Mouse (Mus musculus) forebrain, embryonic 15.5 days (tissue): ENCODE measurements around the gene Bcl2l14. TPM values are rescaled to one million over a fixed set of nuclear protein-coding genes. Genes with fewer than 3 reads are reported as not detected.

Experiments used
- ATAC-seq: fragments of 200-750 bp; cut with Nextera tagmentation; replicated peaks from 2 replicates; pipeline ENCODE4 v1.8.0; 2017; ENCODE audit warnings: mild to moderate bottlenecking, moderate TSS enrichment, moderate library complexity
- H3K27ac ChIP-seq: fragments of 300-500 bp; sonication (generic); replicated peaks from 2 replicates; pipeline ENCODE4 v1.5.1; 2015; ENCODE audit warnings: mild to moderate bottlenecking, inconsistent platforms
- H3K27me3 ChIP-seq: fragments of 300-500 bp; sonication (generic); 2 replicates; pipeline ENCODE4 v1.6.1; 2015; ENCODE audit warnings: inconsistent platforms
- H3K36me3 ChIP-seq: fragments of 300-500 bp; sonication (generic); 2 replicates; pipeline ENCODE4 v1.6.1; 2015; ENCODE audit warnings: mild to moderate bottlenecking, inconsistent platforms
- H3K4me1 ChIP-seq: fragments of 300-500 bp; sonication (generic); 2 replicates; pipeline ENCODE4 v1.6.1; 2015; ENCODE audit warnings: inconsistent platforms
- H3K4me2 ChIP-seq: fragments of 300-500 bp; sonication (generic); replicated peaks from 2 replicates; pipeline ENCODE4 v1.6.1; 2015; ENCODE audit warnings: mild to moderate bottlenecking, inconsistent platforms
- H3K4me3 ChIP-seq: fragments of 300-500 bp; sonication (generic); 2 replicates; pipeline ENCODE4 v1.5.1; 2015; ENCODE audit warnings: mild to moderate bottlenecking, inconsistent platforms
- H3K9ac ChIP-seq: fragments of 300-500 bp; sonication (generic); replicated peaks from 2 replicates; pipeline ENCODE4 v1.6.1; 2015; ENCODE audit warnings: mild to moderate bottlenecking, inconsistent platforms
- H3K9me3 ChIP-seq: fragments of 300-500 bp; sonication (generic); 2 replicates; pipeline ENCODE4 v1.6.1; 2016; ENCODE audit warnings: inconsistent platforms
- WGBS: fragments of 180-500 bp; shearing (Covaris S2); methylation state at CpG from one replicate; pipeline ENCODE4 v1.1.7; 2015; ENCODE audit warnings: mixed read lengths; 5-methylcytosine and 5-hydroxymethylcytosine counted together
- polyA plus RNA-seq: library from polyadenylated mRNA; unstranded; fragments of >200 nt; fragmentation: Nextera tagmentation; extraction: Ambion mirVana; gene quantifications from 2 replicates; pipeline ENCODE4 v1.2.1, GENCODE M21; 2015

Bcl2l14 gene
- polyA plus RNA-seq, 1 experiment from 2014 or later: not detected

DNA sequence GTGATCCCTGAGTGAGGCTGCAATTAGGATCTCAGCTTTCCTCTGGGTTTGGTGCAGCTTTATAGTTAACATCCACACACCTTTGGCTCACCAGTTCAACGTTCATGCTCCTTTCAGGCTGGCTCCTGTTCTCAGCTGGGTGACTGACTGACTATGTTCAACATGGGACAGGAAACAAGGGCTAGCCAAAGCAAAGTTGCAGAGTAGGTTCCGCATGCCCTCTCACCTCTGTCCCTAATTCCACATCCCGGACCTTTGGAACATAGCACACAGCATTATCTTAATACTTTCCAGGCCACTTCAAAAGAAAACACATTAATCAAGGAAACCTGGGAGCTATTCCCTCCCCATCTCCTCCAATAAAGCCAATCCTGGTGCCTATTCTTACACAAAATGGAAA is 18.3 kb upstream of the Bcl2l14 start:
- Histone ChIP-seq H3K27me3 (no peaks in the 10 kb centered on the region), H3K27ac (no peak overlapping the region), H3K9ac (no peak overlapping the region), H3K4me1 (no peaks in the 10 kb centered on the region), H3K4me2 (no peak overlapping the region), H3K4me3 (no peak overlapping the region), H3K9me3 (no peaks in the 10 kb centered on the region), H3K36me3 (no peaks in the 10 kb centered on the region)
- no peak for ATAC-seq
- WGBS: 87% methylated on average over 3 of the region's 3 CpGs

GRCm38 (mm10) chr6:134381462-134381861 is 14.7 kb upstream of the Bcl2l14 start:
- Histone ChIP-seq H3K4me1 (no peaks in the 10 kb centered on the region), H3K4me2 (no peak overlapping the region), H3K9ac (no peak overlapping the region), H3K27me3 (no peaks in the 10 kb centered on the region), H3K36me3 (no peaks in the 10 kb centered on the region), H3K27ac (no peak overlapping the region), H3K9me3 (no peaks in the 10 kb centered on the region), H3K4me3 (no peak overlapping the region)
- WGBS: 83% methylated on average over 6 of the region's 6 CpGs
- ATAC-seq: no peak

GRCm38 (mm10) chr6:134385931-134386330 is 10.2 kb upstream of the Bcl2l14 start:
- Histone ChIP-seq H3K4me3 (no peak overlapping the region), H3K4me2 (no peak overlapping the region), H3K9me3 (no peaks in the 10 kb centered on the region), H3K36me3 (no peaks in the 10 kb centered on the region), H3K27ac (no peak overlapping the region), H3K27me3 (no peaks in the 10 kb centered on the region), H3K4me1 (no peaks in the 10 kb centered on the region), H3K9ac (no peak overlapping the region)
- ATAC-seq: no peak
- WGBS: 90% methylated on average over 6 of the region's 6 CpGs

DNA sequence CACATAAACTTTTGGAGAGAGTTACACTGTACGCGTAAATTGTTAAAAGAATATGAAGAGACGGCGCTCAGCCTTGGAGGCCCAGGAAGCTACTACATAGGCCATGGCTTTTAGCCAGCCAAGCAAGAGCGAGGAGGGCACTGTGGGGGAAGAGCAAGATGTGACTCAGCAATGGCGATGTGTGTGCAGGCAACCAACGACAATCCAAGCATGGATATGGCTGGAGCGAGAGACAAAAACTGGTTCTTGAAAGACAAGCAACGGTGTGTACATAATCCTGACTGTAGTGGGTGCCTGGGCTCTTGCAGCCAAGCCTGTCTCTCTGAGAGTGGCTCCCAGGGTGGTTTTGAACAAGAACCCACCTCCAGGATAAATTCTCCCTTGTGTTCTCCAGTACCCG is 8.7 kb upstream of the Bcl2l14 start:
- no peak overlapping the region for H3K4me3 ChIP-seq
- ATAC-seq: no peak
- WGBS: 80% methylated on average over 10 of the region's 10 CpGs
- no peaks in the 10 kb centered on the region for H3K4me1 ChIP-seq
- no peaks in the 10 kb centered on the region for H3K9me3 ChIP-seq
- H3K4me2 ChIP-seq: no peak overlapping the region
- no peak overlapping the region for H3K27ac ChIP-seq
- no peak overlapping the region for H3K9ac ChIP-seq
- no peaks in the 10 kb centered on the region for H3K36me3 ChIP-seq
- H3K27me3 ChIP-seq: no peaks in the 10 kb centered on the region

GRCm38 (mm10) chr6:134388424-134389110 is 7.6 kb upstream of the Bcl2l14 start:
- Histone ChIP-seq H3K4me3 (no peak overlapping the region), H3K4me1 (no peaks in the 10 kb centered on the region), H3K4me2 (no peak overlapping the region), H3K36me3 (no peaks in the 10 kb centered on the region), H3K9ac (no peak overlapping the region), H3K27ac (no peak overlapping the region), H3K9me3 (no peaks in the 10 kb centered on the region), H3K27me3 (no peaks in the 10 kb centered on the region)
- 64% methylated on average over 24 of the region's 24 CpGs for WGBS
- peak; percentile 60 for ATAC-seq

DNA sequence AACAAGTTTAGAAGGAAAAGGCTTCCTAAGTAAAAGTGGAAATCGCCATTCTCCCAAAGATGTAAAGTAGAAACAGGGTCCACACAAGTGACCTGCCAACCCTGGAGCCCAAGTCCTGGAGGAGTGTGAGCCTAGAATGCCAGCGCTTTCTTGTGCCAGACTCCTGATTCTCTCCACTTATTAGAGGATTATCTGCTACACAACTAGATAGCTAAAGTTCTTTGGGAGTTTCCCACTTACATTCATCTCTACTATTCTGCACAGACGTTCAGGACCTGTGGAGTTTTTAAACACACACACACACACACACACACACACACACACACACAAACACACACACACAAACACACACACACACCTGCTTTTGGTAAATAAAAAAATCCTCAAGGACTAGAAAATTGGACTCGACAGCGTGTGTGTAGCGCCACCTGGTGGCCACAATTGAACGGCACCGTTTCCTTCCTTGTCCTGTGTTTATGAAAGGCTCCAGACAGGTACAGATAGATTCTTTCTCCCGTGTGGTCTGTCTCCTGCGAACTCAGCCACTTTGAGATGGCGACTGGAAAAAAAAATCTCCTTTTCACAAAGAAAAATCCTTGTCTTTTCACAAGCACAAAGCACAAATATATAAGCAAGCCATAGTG is 6.7 kb upstream of the Bcl2l14 start:
- H3K27ac ChIP-seq: no peak overlapping the region

DNA sequence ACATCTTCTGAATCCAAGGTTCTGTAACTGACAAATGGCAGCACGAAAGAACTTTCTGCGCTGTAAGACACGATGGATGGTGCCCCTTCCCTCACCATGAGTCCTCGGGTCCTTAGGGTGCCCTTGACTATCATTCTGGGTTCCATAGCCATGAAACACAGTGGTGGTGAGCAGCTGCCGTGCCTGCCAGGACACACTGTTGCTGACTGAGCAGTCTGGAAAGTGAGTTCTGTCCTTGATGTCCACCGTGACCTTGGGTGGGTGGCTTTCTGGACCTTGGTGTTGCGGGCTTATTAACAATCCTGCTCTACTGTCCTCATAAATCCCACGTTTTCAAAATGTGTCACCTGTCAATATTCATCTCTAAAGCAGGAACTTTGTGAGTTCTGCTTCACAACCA is 6.2 kb upstream of the Bcl2l14 start:
- ATAC-seq: no peak
- Histone ChIP-seq H3K9ac (no peak overlapping the region), H3K4me3 (no peak overlapping the region), H3K27me3 (no peaks in the 10 kb centered on the region), H3K4me2 (no peak overlapping the region), H3K9me3 (no peaks in the 10 kb centered on the region), H3K27ac (no peak overlapping the region), H3K4me1 (no peaks in the 10 kb centered on the region), H3K36me3 (no peaks in the 10 kb centered on the region)
- 73% methylated on average over 8 of the region's 8 CpGs for WGBS

More for the DNA sequence above, 6.7 kb upstream of the Bcl2l14 start:
- H3K27me3 ChIP-seq: no peaks in the 10 kb centered on the region
- peak; percentile 53 for ATAC-seq
- no peaks in the 10 kb centered on the region for H3K9me3 ChIP-seq
- H3K9ac ChIP-seq: no peak overlapping the region
- no peak overlapping the region for H3K4me2 ChIP-seq
- no peak overlapping the region for H3K4me3 ChIP-seq
- no peaks in the 10 kb centered on the region for H3K36me3 ChIP-seq
- WGBS: 19% methylated on average over 11 of the region's 11 CpGs
- H3K4me1 ChIP-seq: no peaks in the 10 kb centered on the region

DNA sequence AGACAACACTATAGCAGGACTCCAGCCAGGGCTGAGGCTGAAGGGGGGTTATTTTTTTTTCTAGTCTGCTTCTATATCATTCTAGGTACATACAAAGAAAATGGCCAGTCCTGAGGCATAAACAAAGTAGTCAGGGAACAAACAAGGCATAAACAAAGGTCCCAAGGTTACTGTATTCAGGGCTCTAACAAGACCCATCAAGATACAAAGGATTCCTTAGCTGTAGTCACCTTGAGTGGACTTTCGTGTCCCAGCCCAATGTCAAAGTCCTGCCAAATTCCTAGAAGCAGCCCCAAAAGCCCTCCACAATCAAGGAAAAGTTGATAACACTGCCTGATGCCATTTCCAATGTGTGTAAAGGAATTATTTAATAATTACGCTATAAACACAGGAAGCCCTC is 5.3 kb upstream of the Bcl2l14 start:
- Histone ChIP-seq H3K27me3 (no peaks in the 10 kb centered on the region), H3K4me1 (no peaks in the 10 kb centered on the region), H3K36me3 (no peaks in the 10 kb centered on the region), H3K27ac (no peak overlapping the region), H3K9me3 (no peaks in the 10 kb centered on the region), H3K4me3 (no peak overlapping the region), H3K9ac (no peak overlapping the region), H3K4me2 (no peak overlapping the region)
- 78% methylated on average over 2 of the region's 2 CpGs for WGBS
- no peak for ATAC-seq

- no peak overlapping the region for H3K4me2 ChIP-seq
- no peaks in the 10 kb centered on the region for H3K36me3 ChIP-seq
- no peaks in the 10 kb centered on the region for H3K4me1 ChIP-seq
- ATAC-seq: no peak
- no peaks in the 10 kb centered on the region for H3K27me3 ChIP-seq
- 43% methylated on average over 16 of the region's 16 CpGs for WGBS
- H3K27ac ChIP-seq: no peak overlapping the region
- H3K9me3 ChIP-seq: no peaks in the 10 kb centered on the region
- H3K4me3 ChIP-seq: no peak overlapping the region
- H3K9ac ChIP-seq: no peak overlapping the region
Measured at GRCm38 (mm10) chr6:134402914-134403683, 7.0 kb downstream of the Bcl2l14 start.

GRCm38 (mm10) chr6:134403684-134404070 is 7.6 kb downstream of the Bcl2l14 start:
- H3K27me3 ChIP-seq: no peaks in the 10 kb centered on the region
- H3K4me1 ChIP-seq: no peaks in the 10 kb centered on the region
- H3K9ac ChIP-seq: no peak overlapping the region
- WGBS: 90% methylated on average over 9 of the region's 9 CpGs
- H3K36me3 ChIP-seq: no peaks in the 10 kb centered on the region
- H3K9me3 ChIP-seq: no peaks in the 10 kb centered on the region
- H3K27ac ChIP-seq: no peak overlapping the region
- ATAC-seq: no peak
- no peak overlapping the region for H3K4me3 ChIP-seq
- H3K4me2 ChIP-seq: no peak overlapping the region

GRCm38 (mm10) chr6:134407226-134407625 is 11.1 kb downstream of the Bcl2l14 start:
- Histone ChIP-seq H3K4me1 (no peaks in the 10 kb centered on the region), H3K27ac (no peak overlapping the region), H3K9me3 (no peaks in the 10 kb centered on the region), H3K4me3 (no peak overlapping the region), H3K27me3 (no peaks in the 10 kb centered on the region), H3K36me3 (no peaks in the 10 kb centered on the region), H3K9ac (no peak overlapping the region), H3K4me2 (no peak overlapping the region)
- ATAC-seq: no peak
- 67% methylated on average over 5 of the region's 5 CpGs for WGBS

DNA sequence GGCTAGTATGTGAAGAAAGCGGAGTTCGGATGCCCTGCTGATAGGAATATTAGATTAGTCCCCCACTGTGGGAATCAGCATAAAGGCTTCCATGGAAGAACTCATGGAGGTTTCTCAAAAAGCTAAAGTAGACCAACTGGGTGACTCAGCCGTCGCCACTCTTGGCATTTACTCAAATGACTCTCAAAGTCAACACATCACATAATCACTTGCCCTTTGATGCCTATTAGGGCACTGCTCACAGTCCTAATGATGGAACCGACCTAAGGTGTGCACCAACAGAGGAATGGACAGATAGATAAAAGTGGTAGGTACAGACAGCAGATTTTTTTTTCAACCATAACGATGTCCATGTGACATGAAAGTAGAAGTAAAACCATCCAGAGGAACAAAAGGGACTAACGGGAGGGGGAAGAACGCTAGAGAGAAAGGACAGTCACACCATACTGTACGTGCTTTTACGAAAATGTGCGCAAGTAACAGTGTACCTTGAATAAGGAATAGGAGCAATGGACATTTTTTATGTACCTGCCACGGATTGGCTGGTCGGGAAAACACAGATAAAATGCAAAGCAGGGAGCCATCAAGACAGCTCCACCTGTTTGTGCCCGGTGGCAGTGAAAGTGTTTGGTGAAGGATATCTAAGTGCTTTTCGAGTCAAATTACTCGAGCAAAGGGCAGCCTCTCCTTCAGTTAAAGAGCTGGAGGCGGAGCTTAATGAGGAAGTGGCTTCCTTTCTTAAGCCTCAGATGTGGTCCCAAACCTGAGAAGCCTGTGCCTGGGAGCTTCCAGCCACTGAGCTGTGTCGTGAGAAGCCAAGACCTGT is 17.8 kb downstream of the Bcl2l14 start:
- Histone ChIP-seq H3K36me3 (no peaks in the 10 kb centered on the region), H3K27ac (no peak overlapping the region), H3K4me2 (no peak overlapping the region), H3K9ac (no peak overlapping the region), H3K9me3 (no peaks in the 10 kb centered on the region), H3K27me3 (no peaks in the 10 kb centered on the region), H3K4me1 (no peaks in the 10 kb centered on the region), H3K4me3 (no peak overlapping the region)
- no peak for ATAC-seq
- WGBS: 59% methylated on average over 18 of the region's 18 CpGs
